Mouse (Mus musculus): ENCODE measurements at regions not wholly inside any gene's neighbourhood (a gene's known extent, or its start where the extent isn't known, plus 50 kb on each side); places are given as distances from the start of the nearest gene placed in this dataset.
A peak's percentile ranks its signal among the peaks of the same experiment; 100 is the strongest.

DNA sequence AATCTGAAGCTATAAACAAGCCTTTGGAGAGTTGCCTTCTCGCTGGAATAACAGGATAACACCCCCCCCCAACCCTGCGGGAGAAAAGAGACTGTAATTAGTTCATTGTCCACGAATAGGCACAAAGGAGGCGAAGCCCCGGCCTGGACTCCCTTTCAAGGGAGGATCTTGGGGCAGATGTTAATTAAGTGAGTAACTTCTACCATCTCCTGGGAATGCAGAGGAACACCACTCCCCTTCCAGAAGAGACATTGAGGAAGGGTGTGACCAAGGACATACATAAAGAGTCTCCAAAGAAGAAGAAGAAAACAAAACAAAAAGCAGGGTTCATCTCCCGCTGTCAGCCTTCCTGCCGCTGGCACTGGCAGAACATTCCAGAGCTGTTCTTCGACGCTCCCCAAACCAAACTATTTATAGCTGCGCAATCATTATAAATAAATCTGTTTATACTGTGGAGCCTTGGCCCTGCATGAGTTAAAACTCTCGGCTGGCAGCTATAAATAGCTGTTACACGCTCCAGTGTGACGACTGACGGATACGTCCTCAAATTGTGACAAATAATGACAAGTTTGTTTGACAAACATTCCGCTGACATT, 444.1 kb downstream of the Cd83 start:
- H3K27me3 ChIP-seq: no peaks in the 10 kb centered on the region
- WGBS: 16% methylated on average over 16 of the region's 16 CpGs
- 0 out of 2 replicates have a peak overlapping the region, but pooled peaks have one; percentile 6 for H3K4me3 ChIP-seq (replicated peaks)
- no peak overlapping the region; the same call in 1 of the 2 replicates for H3K27ac ChIP-seq
- H3K9ac ChIP-seq: no peak overlapping the region
- peaks cover 49% of the 10 kb centered on the region for H3K4me1 ChIP-seq
- H3K4me2 ChIP-seq: peak overlapping the region; percentile 38
- H3K9me3 ChIP-seq (replicated peaks): no peaks in the 10 kb centered on the region; the same call in 1 of the 2 replicates
- no peaks in the 10 kb centered on the region for H3K36me3 ChIP-seq
- ATAC-seq (replicated peaks; ENCODE audit: low FRiP score): no peak; the same call in 1 of the 2 replicates

DNA sequence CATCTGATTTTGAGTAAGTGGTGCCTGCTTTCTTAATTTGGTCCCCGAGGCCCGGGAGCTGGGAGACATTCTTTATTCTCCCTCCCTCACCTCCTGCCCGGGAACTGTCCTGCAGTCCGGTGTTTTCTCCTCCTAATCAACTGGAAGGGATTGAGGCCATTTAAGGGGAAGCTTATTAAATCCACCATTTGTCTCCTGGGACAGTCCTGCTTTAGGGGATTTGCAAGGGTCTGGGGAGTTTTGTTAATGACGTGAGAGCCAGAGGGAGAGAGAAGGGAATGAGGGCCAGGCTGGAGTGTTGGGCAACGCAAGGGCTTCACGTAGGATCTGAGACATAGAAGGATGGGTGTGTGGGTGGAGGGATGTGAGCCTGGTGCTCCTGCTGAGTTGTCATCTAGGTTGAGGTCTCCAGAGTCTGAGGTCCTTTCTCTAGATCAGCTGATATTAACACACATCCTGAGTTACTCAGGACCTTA, 444.6 kb downstream of the Cd83 start:
- no peak overlapping the region; the same call in 1 of the 2 replicates for H3K27ac ChIP-seq
- ATAC-seq (replicated peaks; ENCODE audit: low FRiP score): no peak
- 0 out of 2 replicates have a peak overlapping the region, but pooled peaks have one; percentile 6 for H3K4me3 ChIP-seq (replicated peaks)

DNA sequence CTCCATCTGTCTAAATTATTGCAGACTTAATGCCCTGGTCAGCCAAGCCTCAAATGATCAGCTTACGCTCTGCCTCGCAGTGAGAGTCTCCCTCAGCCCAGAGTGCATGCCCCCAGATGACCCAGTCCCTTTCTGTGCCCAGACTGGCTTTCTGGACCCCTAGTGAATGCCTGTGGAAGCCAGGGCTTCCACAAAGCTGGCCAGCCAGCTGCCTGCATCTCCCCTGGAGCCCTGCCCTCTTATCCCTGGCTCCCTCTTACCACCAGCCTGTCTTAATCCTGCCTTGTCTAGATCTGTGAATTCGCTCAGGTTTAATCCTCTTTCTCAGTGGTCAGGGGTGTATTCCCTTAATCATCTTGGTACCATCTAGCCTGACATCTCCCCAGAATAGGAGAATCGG, 446.8 kb downstream of the Cd83 start:
- Histone ChIP-seq H3K4me1 (peaks cover 49% of the 10 kb centered on the region), H3K4me2 (no peak overlapping the region), H3K9me3 (replicated peaks) (no peaks in the 10 kb centered on the region), H3K27ac (no peak overlapping the region), H3K9ac (no peak overlapping the region), H3K27me3 (no peaks in the 10 kb centered on the region), H3K4me3 (replicated peaks) (no peak overlapping the region), H3K36me3 (no peaks in the 10 kb centered on the region)
- ATAC-seq (replicated peaks; ENCODE audit: low FRiP score): no peak
- WGBS: 53% methylated on average over 4 of the region's 4 CpGs

More for the DNA sequence above, 444.6 kb downstream of the Cd83 start:
- Histone ChIP-seq H3K27me3 (no peaks in the 10 kb centered on the region), H3K4me1 (peaks cover 49% of the 10 kb centered on the region), H3K9ac (no peak overlapping the region), H3K9me3 (replicated peaks) (no peaks in the 10 kb centered on the region; the same call in 1 of the 2 replicates), H3K4me2 (peak overlapping the region; percentile 38), H3K36me3 (no peaks in the 10 kb centered on the region)
- 18% methylated on average over 7 of the region's 7 CpGs for whole genome bisulfite sequencing

DNA sequence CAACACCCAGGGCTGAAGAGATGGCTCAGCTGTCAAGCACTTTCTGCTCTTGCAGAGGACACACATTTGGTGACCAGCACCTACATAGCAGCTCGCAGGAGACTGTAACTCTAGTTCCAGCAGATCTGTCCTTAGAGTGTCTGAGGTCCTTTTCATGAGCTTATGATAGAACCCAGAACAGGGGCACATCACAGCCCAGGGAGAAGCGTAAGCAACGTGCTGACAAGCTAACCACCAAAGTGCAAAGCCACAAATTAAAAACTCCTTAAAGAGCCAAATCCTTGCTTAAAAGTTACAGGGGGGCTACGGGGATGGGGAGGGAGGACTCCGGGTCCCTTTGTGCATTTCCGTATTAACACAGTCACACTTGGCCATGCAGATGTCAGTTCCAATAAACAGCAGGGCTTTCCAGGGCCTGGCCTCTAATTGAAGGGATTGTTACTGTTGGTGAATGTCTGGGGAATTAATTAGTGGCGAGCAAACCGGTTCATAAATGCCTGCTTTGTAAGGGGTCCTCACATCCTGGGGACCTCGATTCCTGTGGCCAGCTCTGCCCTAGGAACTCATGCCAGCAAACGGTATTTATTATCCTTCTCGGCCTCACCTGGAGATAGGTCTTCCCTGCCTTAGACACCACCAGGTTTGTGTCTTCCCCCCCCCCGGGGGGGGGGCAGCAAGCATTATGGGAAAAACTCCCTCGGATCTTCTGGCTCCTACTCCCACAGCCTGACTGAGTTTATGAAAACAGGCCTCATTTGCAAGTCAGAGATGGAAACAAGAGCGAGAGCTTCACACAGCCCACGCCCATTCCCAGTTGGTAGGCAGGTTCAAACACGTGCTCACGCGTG, 447.5 kb downstream of the Cd83 start:
- peaks cover 49% of the 10 kb centered on the region for H3K4me1 ChIP-seq
- WGBS: 45% methylated on average over 18 of the region's 18 CpGs

DNA sequence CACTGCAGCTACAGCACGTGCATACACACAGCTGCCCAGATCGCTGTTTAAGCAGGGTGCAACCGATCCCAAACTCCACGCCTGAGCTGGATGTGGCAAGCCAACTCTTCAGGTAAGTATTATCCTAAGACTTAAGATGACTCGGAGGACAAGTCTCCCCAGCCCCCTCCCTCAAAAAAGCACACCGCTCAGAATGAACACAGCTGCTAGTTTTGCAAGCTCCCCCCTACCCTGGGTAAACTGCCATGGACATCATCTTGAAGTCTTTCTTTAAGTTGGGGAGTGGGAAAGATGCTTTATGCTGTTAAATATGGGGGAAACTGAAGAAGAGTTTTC, 448.1 kb downstream of the Cd83 start:
- H3K27me3 ChIP-seq: no peaks in the 10 kb centered on the region
- H3K27ac ChIP-seq: no peak overlapping the region
- ATAC-seq (replicated peaks; ENCODE audit: low FRiP score): no peak
- H3K9ac ChIP-seq: no peak overlapping the region
- H3K9me3 ChIP-seq (replicated peaks): no peaks in the 10 kb centered on the region
- H3K4me1 ChIP-seq: peaks cover 49% of the 10 kb centered on the region
- no peaks in the 10 kb centered on the region for H3K36me3 ChIP-seq
- no peak overlapping the region for H3K4me3 ChIP-seq (replicated peaks)
- WGBS: 74% methylated on average over 6 of the region's 6 CpGs
- H3K4me2 ChIP-seq: no peak overlapping the region

More for the DNA sequence above, 447.5 kb downstream of the Cd83 start:
- Histone ChIP-seq H3K27ac (0 out of 2 replicates have a peak overlapping the region, but pooled peaks have one; percentile 2), H3K9me3 (replicated peaks) (no peaks in the 10 kb centered on the region), H3K4me3 (replicated peaks) (no peak overlapping the region), H3K36me3 (no peaks in the 10 kb centered on the region), H3K9ac (no peak overlapping the region), H3K27me3 (no peaks in the 10 kb centered on the region), H3K4me2 (no peak overlapping the region)
- no peak for ATAC-seq (replicated peaks; ENCODE audit: low FRiP score)

DNA sequence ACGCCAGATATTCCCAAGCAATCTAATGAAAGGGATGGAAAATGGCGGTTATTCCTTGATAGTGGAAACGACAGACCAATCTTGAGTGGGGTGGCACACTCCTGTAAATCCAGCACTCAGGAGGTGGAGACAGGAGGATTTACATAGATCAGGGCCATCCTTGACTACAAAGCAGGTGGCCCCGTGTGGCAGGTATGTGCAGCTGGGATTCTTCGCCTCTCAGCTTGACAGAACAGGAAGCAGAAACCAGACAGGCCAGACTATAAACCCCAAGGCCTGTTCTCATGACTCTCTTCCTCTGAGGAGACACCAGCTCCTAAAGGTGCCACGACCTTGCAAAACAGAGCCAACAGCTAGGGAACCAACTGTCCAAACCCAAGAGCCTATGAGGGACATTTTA, 449.7 kb downstream of the Cd83 start:
- Histone ChIP-seq H3K9ac (no peak overlapping the region), H3K4me1 (peaks cover 46% of the 10 kb centered on the region), H3K27ac (no peak overlapping the region), H3K27me3 (no peaks in the 10 kb centered on the region), H3K36me3 (no peaks in the 10 kb centered on the region), H3K4me3 (replicated peaks) (no peak overlapping the region), H3K9me3 (replicated peaks) (no peaks in the 10 kb centered on the region), H3K4me2 (no peak overlapping the region)
- WGBS: 86% methylated on average over 6 of the region's 6 CpGs
- no peak for ATAC-seq (replicated peaks; ENCODE audit: low FRiP score)

DNA sequence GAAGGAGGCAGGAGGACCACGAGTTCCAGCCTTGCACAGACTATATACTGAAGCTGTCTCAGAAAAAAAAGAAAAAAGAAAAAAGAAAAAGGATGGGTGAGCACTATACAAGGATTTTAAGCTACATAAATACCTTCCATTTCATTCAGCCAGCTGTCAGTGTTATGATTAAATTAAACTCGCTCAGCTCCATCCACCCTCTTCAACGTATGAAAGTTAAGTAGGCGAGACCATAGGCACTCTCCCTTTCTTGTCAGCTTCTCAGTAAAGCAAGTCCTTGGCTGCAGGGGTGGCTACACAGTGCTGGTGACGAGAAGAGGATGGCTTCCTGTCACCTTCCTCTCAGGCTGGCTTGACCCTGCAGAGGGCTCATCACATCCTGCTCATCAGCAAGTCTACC, 450.7 kb downstream of the Cd83 start:
- Histone ChIP-seq H3K4me3 (replicated peaks) (no peak overlapping the region), H3K4me1 (peaks cover 39% of the 10 kb centered on the region), H3K36me3 (no peaks in the 10 kb centered on the region), H3K9me3 (replicated peaks) (no peaks in the 10 kb centered on the region), H3K27ac (no peak overlapping the region), H3K27me3 (no peaks in the 10 kb centered on the region), H3K4me2 (no peak overlapping the region), H3K9ac (no peak overlapping the region)
- ATAC-seq (replicated peaks; ENCODE audit: low FRiP score): no peak
- 73% methylated on average over 5 of the region's 5 CpGs for WGBS

DNA sequence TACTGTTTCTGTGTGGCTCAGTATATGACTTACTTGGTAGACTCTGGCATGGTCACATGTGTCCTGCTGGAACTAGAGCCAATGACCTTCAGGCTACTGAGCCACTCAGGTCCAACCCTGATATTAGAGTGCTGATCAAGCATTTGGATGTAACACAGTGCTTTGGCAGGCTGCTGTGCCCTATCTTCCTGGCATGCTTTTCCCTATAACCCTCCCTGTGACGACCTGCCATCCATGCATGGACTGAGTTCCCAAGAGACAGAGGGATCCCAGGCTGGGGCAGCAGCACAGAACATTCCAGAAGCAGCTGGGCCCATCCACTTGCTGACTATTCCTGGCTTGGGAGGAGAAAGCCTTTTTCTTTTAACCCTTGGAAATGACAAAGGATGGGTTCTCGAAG, 451.4 kb downstream of the Cd83 start:
- no peak overlapping the region for H3K27ac ChIP-seq
- peaks cover 32% of the 10 kb centered on the region for H3K4me1 ChIP-seq
- no peak overlapping the region for H3K4me3 ChIP-seq (replicated peaks)
- H3K9me3 ChIP-seq (replicated peaks): no peaks in the 10 kb centered on the region
- no peak for ATAC-seq (replicated peaks; ENCODE audit: low FRiP score)
- no peaks in the 10 kb centered on the region for H3K36me3 ChIP-seq
- 83% methylated on average over 2 of the region's 2 CpGs for WGBS
- H3K4me2 ChIP-seq: no peak overlapping the region
- no peaks in the 10 kb centered on the region for H3K27me3 ChIP-seq
- H3K9ac ChIP-seq: no peak overlapping the region

DNA sequence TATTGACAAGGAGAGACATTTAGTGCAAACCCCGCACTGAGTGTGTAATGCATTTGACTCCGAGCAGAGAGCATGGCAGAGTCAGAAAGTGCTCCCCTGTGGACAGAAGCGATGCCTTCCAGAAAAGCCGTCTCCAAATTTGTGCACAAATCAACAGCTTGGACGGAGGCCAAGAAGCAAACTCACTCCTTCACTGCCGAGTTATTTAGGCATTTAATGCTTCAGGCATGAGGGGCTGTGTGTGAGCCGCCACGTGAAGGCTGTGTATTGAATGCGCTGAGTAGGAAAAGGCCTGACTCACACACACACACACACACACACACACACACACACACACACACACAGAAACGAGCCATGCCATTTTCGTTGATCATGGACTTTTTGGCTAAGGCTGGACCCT, 453.7 kb downstream of the Cd83 start:
- no peaks in the 10 kb centered on the region for H3K36me3 ChIP-seq
- H3K9ac ChIP-seq: no peak overlapping the region
- 37% methylated on average over 11 of the region's 11 CpGs for WGBS
- ATAC-seq (replicated peaks; ENCODE audit: low FRiP score): no peak
- H3K4me3 ChIP-seq (replicated peaks): no peak overlapping the region
- no peaks in the 10 kb centered on the region for H3K27me3 ChIP-seq
- H3K27ac ChIP-seq: no peak overlapping the region
- H3K4me1 ChIP-seq: peaks cover 12% of the 10 kb centered on the region
- H3K9me3 ChIP-seq (replicated peaks): no peaks in the 10 kb centered on the region
- H3K4me2 ChIP-seq: no peak overlapping the region

DNA sequence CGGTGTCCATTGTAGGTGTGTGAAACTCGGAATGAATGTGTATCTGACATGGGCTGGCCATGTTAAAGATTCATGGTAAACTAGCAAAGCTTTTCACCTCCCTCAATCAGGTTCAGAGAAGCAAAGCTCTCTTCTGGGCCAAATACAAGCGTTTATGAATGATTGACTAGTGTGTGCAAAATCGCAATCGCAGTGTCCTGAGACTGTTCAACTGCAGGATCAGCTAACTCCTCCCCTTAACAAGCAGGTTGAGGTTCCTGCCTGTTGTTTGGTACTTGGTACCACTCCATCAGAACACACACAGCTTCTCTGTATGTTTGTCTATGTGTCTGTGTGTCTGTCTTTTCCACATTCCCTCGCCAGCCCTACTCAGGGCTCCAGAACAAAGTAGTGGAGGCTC, 458.6 kb downstream of the Cd83 start:
- Histone ChIP-seq H3K4me3 (replicated peaks) (no peak overlapping the region), H3K9ac (no peak overlapping the region), H3K27ac (no peak overlapping the region), H3K27me3 (no peaks in the 10 kb centered on the region), H3K36me3 (no peaks in the 10 kb centered on the region), H3K9me3 (replicated peaks) (no peaks in the 10 kb centered on the region), H3K4me2 (no peak overlapping the region), H3K4me1 (peaks cover 11% of the 10 kb centered on the region)
- WGBS: 87% methylated on average over 6 of the region's 6 CpGs
- ATAC-seq (replicated peaks; ENCODE audit: low FRiP score): no peak

DNA sequence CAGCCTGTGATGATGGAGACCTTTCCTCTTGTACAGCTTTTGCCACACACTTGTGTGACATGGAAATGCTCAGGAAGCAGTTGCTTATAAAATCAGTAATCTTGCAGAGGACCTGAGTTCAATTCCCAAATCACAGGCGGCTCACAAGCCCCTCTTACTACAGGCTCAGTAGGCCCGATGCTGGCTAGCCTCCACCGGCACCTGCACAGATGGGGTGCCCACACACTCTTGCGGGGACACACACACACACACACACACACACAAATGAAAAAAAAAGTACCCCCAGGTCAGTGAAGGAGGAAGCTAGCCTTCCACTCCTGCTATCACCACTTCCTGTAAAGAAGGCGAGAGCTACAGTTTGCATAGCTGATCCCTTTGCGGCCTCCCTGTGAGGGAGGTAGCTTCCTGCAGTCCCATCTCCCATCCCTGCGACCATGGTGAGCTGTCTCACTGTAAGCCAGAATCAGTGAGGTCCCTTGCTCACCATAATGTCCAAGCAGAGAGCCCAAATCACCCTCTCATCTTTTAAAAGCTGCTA, 462.2 kb downstream of the Cd83 start:
- H3K4me2 ChIP-seq: no peak overlapping the region
- H3K27ac ChIP-seq: no peak overlapping the region
- H3K4me3 ChIP-seq (replicated peaks): no peak overlapping the region
- H3K4me1 ChIP-seq: peaks cover 12% of the 10 kb centered on the region
- no peak overlapping the region for H3K9ac ChIP-seq
- H3K9me3 ChIP-seq (replicated peaks): no peaks in the 10 kb centered on the region
- ATAC-seq (replicated peaks; ENCODE audit: low FRiP score): no peak
- no peaks in the 10 kb centered on the region for H3K27me3 ChIP-seq
- no peaks in the 10 kb centered on the region for H3K36me3 ChIP-seq
- 85% methylated on average over 7 of the region's 7 CpGs for WGBS

DNA sequence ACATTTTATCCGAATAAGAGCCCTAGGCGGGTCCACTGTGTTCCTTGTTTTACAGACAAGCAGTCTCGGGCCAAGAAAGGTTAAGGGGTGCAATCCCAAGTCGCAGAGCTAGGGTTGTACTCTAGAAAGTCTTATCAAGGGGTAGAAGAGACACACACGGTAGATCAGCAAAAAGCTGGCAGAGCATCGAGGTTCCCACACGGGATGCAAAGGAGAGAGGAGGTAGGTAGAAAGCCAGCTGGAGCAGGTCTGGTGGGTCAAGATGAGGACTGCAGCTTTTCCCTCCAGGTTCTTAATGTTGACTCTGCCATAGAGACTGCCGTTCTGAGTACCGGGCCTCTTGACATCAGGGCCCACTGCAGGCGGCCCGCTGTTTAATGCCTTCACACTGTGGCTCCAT, 463.3 kb downstream of the Cd83 start:
- Histone ChIP-seq H3K27ac (peak overlapping the region; percentile 51; the same call in 1 of the 2 replicates), H3K36me3 (no peaks in the 10 kb centered on the region), H3K27me3 (no peaks in the 10 kb centered on the region), H3K4me3 (replicated peaks) (no peak overlapping the region), H3K9ac (no peak overlapping the region), H3K9me3 (replicated peaks) (no peaks in the 10 kb centered on the region), H3K4me2 (no peak overlapping the region), H3K4me1 (peaks cover 19% of the 10 kb centered on the region)
- WGBS: 65% methylated on average over 11 of the region's 11 CpGs
- no peak for ATAC-seq (replicated peaks; ENCODE audit: low FRiP score)
